Mouse (Mus musculus) stomach, postnatal 0 days (tissue): ENCODE data around the gene Gli1. TPM values are rescaled to one million over a fixed set of nuclear protein-coding genes. Genes with fewer than 3 reads are reported as not detected.
A peak's percentile ranks its signal among the peaks of the same experiment; 100 is the strongest.

Source experiments
- ATAC-seq: fragments of 200-750 bp; cut with Nextera tagmentation; 2 replicates; pipeline ENCODE4 v1.8.0; 2017; ENCODE audit not compliant: low FRiP score, low TSS enrichment
- DNase-seq: peaks from one replicate; pipeline ENCODE4 v3.0.0-alpha.2; 2016; ENCODE audit warnings: low spot score
- H3K27ac ChIP-seq: fragments of 300-500 bp; sonication (generic); replicated peaks from 2 replicates; pipeline ENCODE4 v1.5.1; 2014; ENCODE audit warnings: mild to moderate bottlenecking, control low read depth
- H3K27me3 ChIP-seq: fragments of 300-500 bp; sonication (generic); 2 replicates; pipeline ENCODE4 v1.6.1; 2014; ENCODE audit warnings: low read length; ENCODE audit not compliant: control insufficient read depth, insufficient read depth
- H3K36me3 ChIP-seq: fragments of 300-500 bp; sonication (generic); 2 replicates; pipeline ENCODE4 v1.6.1; 2014; ENCODE audit warnings: low read length, mixed read lengths; ENCODE audit not compliant: control insufficient read depth, insufficient read depth
- H3K4me1 ChIP-seq: fragments of 300-500 bp; sonication (generic); replicated peaks from 2 replicates; pipeline ENCODE4 v1.6.1; 2014; ENCODE audit warnings: antibody characterized with exemption; ENCODE audit not compliant: control insufficient read depth, insufficient read depth
- H3K4me2 ChIP-seq: fragments of 300-500 bp; sonication (generic); replicated peaks from 2 replicates; pipeline ENCODE4 v1.6.1; 2014; ENCODE audit warnings: low read depth, mild to moderate bottlenecking, control low read depth, moderate library complexity
- H3K4me3 ChIP-seq: fragments of 300-500 bp; sonication (generic); 2 replicates; pipeline ENCODE4 v1.5.1; 2014; ENCODE audit warnings: low read depth, low read length, control low read depth
- H3K9ac ChIP-seq: fragments of 300-500 bp; sonication (generic); 2 replicates; pipeline ENCODE4 v1.6.1; 2014; ENCODE audit warnings: mild to moderate bottlenecking, low read length, control low read depth, mixed read lengths
- H3K9me3 ChIP-seq: fragments of 300-500 bp; sonication (generic); 2 replicates; pipeline ENCODE4 v1.6.1; 2016; ENCODE audit warnings: low read length; ENCODE audit not compliant: control insufficient read depth
- CTCF ChIP-seq: IDR thresholded peaks from 2 replicates; pipeline ENCODE4 v1.5.1; 2016; ENCODE audit warnings: antibody characterized with exemption, low read depth, mild to moderate bottlenecking, moderate library complexity
- EP300 ChIP-seq: optimal IDR thresholded peaks from 2 replicates; pipeline ENCODE3; 2016; ENCODE audit warnings: antibody characterized with exemption
- WGBS: fragments of 180-500 bp; shearing (Covaris S2); extraction: QIAGEN DNeasy Blood & Tissue Kit; methylation state at CpG from one replicate; pipeline ENCODE4 v1.1.7; 2014; 5-methylcytosine and 5-hydroxymethylcytosine counted together
- polyA plus RNA-seq: library from polyadenylated mRNA; unstranded; fragments of >200 nt; fragmentation: Nextera tagmentation; extraction: Ambion mirVana; gene quantifications from 2 replicates; pipeline ENCODE4 v1.2.1, GENCODE M21; 2015

Gene Gli1
- polyA plus RNA-seq, 1 experiment from 2014 or later: 2.3 TPM

DNA sequence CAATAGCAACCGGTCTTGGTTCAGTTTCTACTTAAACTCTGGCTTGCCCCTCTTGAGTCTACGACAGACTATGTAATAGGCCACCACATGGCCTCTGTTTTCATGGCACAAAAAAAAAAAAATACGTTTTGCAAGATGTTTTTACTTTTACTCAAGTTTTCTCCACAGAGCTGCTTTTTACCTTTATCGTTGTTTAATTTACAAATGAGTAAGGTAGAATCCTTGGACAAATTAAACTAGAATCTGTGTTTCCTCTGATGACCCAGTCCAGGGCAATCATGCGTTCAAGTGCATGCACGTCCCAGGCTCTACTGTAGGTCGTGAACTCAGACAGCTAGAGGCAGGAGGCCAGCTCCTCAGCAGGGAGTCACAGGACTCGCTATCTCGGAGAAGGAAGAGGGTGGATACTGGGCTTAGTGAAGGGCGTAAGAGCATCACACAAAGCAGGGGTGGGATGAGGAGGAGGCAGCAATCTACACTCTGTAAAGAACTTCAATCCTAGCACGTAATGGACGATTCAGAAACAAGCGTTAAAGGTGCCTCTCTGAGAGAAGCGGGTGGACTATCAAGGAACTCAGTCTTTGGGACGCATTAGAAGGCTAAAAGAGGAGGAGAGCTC is 52.1 kb downstream of the Gli1 start:
- 1% methylated on average over 15 of the region's 15 CpGs for WGBS
- Histone ChIP-seq H3K27me3 (no peaks in the 10 kb centered on the region), H3K4me1 (peaks cover 11% of the 10 kb centered on the region), H3K36me3 (peaks cover 27% of the 10 kb centered on the region), H3K9ac (peak overlapping the region; percentile 79), H3K4me2 (peak overlapping the region; percentile 79), H3K9me3 (no peaks in the 10 kb centered on the region), H3K4me3 (peak overlapping the region; percentile 67), H3K27ac (peak overlapping the region; percentile 99)
- TF ChIP-seq CTCF (no peak), EP300 (no peak)
- ATAC-seq (peak; percentile 19), DNase-seq (peak; percentile 62)

DNA sequence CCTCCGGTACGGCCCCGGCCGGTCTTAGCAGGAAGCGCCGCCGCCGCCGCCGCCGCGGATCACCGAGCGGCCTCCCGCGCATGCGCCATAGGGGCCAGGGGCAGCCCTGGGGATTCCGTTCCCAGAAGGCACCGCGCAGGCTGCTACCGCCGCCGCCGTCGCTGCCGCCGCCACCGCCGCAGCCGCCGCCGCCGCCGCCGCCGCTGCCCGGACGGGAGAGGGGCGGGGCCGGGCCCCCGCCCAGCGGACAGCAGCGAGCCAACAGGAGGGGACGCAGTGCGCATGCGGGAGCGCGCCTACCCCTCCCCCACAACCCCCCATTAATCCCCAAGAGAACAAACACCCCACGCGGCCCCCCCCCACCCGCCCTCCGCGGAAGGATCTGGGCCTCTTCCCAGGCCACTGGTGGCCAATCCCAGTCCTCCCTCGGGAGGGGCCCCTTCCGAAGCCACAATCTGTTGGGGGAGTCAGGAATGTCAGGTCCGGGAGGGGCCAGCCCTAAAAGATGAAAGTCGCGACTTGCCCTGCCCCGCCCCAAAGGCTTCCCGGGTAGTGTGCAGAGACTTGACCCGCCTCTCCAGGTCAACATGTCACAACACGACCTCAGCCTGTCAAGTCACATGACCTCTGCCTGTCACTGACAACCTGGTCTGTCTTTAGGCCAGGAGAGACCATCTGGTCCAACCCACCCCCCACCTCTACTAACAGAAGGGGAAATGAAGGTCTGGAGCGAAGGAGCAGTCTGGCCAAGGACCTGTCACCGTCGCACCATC is 52.8 kb downstream of the Gli1 start, which contains the start of gene Mbd6:
Gene Mbd6, minus strand, starts transcription at position 219 of the 773 bp plus-strand sequence.
- peaks cover 27% of the 10 kb centered on the region for H3K36me3 ChIP-seq

DNA sequence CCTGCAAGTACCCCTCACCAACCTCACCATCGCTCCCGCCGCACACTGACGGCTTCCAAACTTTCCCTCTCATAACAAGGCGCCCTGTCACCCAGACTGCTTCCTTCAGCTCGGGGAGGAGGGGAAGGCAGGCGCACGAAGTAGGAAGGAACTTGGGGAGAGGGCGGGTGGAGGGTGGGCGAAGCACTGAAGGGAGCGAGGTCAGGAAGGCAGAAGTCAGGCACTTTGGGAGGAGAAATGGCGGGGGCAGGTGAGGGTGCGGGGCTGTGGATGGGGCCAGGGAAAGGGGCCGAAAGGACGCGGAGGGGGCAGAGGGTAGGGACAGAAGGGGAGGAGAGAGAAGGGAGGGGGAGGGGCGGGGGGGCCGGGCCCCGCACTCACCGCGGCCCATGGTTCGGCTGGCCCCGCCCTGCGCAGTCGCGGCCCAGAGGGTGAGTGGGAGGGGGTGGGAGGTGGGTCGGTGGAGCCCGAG is 53.4 kb downstream of the Gli1 start:
- Histone ChIP-seq H3K27me3 (no peaks in the 10 kb centered on the region), H3K27ac (peak overlapping the region; percentile 99), H3K36me3 (peaks cover 30% of the 10 kb centered on the region), H3K9ac (peak overlapping the region; percentile 79), H3K4me3 (peak overlapping the region; percentile 67), H3K9me3 (no peaks in the 10 kb centered on the region), H3K4me2 (peak overlapping the region; percentile 79), H3K4me1 (peaks cover 11% of the 10 kb centered on the region)
- TF ChIP-seq CTCF (no peak), EP300 (no peak)
- ATAC-seq: peak; percentile 8
- WGBS: under 1% methylated on average over 16 of the region's 28 CpGs
- no peak for DNase-seq

More for the DNA sequence above, 52.8 kb downstream of the Gli1 start, which contains the start of gene Mbd6:
- H3K4me3 ChIP-seq: peak within 1 kb of the TSS; percentile 67
- H3K4me1 ChIP-seq: peaks cover 11% of the 10 kb centered on the region
- H3K9ac ChIP-seq: peak within 1 kb of the TSS; percentile 79
- peak; percentile 46 for ATAC-seq
- peak within 1 kb of the TSS; percentile 99 for H3K27ac ChIP-seq
- peak within 1 kb of the TSS; percentile 79 for H3K4me2 ChIP-seq
- under 1% methylated on average over 25 of the region's 65 CpGs for WGBS
- peak; percentile 96 for DNase-seq
- no peaks in the 10 kb centered on the region for H3K9me3 ChIP-seq
- no peaks in the 10 kb centered on the region for H3K27me3 ChIP-seq
- no peak for TF ChIP-seq CTCF
- peak; percentile 22 for TF ChIP-seq EP300

DNA sequence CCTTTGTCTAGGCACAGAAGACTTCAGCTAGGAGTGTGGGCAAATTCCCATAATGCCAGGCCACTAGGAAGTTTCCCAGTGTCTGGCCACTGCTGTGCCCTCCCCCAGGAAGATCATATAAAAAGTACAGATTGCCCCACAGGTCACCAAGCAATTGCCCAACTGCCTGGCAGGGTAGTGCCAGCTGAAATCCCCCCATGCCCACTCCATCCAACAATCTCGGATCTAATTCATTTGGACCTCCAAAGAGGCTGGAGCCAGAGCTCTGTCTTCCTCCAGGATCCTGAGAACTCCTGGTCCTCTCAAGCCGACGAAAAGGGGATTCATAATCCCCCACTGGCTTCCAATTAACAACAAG is 53.9 kb downstream of the Gli1 start:
- Histone ChIP-seq H3K4me3 (peak overlapping the region; percentile 67), H3K27me3 (no peaks in the 10 kb centered on the region), H3K4me1 (peaks cover 11% of the 10 kb centered on the region), H3K36me3 (peaks cover 31% of the 10 kb centered on the region), H3K27ac (peak overlapping the region; percentile 99), H3K9me3 (no peaks in the 10 kb centered on the region), H3K9ac (peak overlapping the region; percentile 79), H3K4me2 (peak overlapping the region; percentile 79)
- TF ChIP-seq EP300: no peak
- TF ChIP-seq CTCF: no peak
- ATAC-seq (no peak), DNase-seq (no peak)
- 2% methylated on average over 3 of the region's 3 CpGs for WGBS

DNA sequence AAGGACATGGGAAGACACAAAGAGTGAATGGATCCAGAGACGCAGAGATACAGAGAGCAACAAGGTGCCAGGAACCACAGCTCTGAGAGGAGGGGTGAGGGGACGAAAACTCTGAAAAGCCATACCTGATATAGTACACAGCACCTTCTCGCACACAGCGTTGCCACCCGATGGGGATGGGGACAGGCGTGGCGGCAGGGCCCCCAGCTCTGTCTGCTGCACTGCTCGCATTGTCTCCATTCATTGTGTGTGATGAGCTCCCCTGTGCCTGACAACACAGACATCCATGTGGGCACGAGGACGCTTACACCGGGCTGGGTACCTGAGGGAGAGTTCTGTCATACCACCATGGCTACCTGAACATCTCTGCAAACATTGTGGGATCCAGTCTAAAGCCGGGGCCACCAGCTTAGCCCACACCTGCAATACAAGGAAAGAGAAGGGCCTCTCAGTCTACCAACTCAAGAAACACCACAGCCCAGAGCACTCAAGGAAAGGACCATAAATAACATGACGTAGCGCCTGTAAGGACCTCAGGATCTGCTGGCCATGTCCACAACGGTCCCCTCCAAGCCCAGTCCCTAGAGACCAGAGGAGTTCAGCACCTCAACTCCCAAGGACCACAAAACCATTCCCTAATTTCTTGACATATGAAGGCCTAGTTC is 54.4 kb downstream of the Gli1 start:
- Histone ChIP-seq H3K4me1 (peaks cover 10% of the 10 kb centered on the region), H3K4me3 (peak overlapping the region; percentile 67), H3K9me3 (no peaks in the 10 kb centered on the region), H3K4me2 (peak overlapping the region; percentile 79), H3K27me3 (no peaks in the 10 kb centered on the region), H3K36me3 (peaks cover 35% of the 10 kb centered on the region), H3K9ac (peak overlapping the region; percentile 79), H3K27ac (peak overlapping the region; percentile 99)
- TF ChIP-seq CTCF: no peak
- TF ChIP-seq EP300: no peak
- DNase-seq: no peak
- 51% methylated on average over 15 of the region's 15 CpGs for WGBS
- no peak for ATAC-seq
